Mouse (Mus musculus): ENCODE measurements around the gene Arhgef3. TPM values are rescaled to one million over a fixed set of nuclear protein-coding genes. Genes with fewer than 3 reads are reported as not detected.
"Not testable (repeated sequence)": the region's sequence is repeated elsewhere in the genome, so short reads cannot be mapped to it uniquely, and the experiment has no call there.

Arhgef3 gene
- polyA plus RNA-seq, 1 experiment from 2014 or later, result 26.6 TPM

- no peak for ATAC-seq (ENCODE audit: insufficient number of reproducible peaks, insufficient read depth, low FRiP score, low TSS enrichment, low read depth)
- no peaks in the 10 kb centered on the region for H3K9me3 ChIP-seq
- H3K4me2 ChIP-seq, result no peak overlapping the region
- no peak overlapping the region for H3K27ac ChIP-seq
- H3K36me3 ChIP-seq, result no peaks in the 10 kb centered on the region
- H3K9ac ChIP-seq (replicated peaks), result no peak overlapping the region
- peaks cover 2% of the 10 kb centered on the region; the same call in 1 of the 2 replicates for H3K4me1 ChIP-seq (replicated peaks)
- H3K4me3 ChIP-seq (replicated peaks), result no peak overlapping the region
- H3K27me3 ChIP-seq, result no peaks in the 10 kb centered on the region
- WGBS, result 85% methylated on average over 8 of the region's 8 CpGs
These were observed 82.3 kb downstream of the Arhgef3 start for GRCm38 (mm10) chr14:27196980-27197379.

GRCm38 (mm10) chr14:27198490-27199089, 83.9 kb downstream of the Arhgef3 start:
- 90% methylated on average over 5 of the region's 5 CpGs for whole genome bisulfite sequencing
- no peaks in the 10 kb centered on the region for H3K27me3 ChIP-seq
- no peak overlapping the region for H3K9ac ChIP-seq (replicated peaks)
- no peak for ATAC-seq (ENCODE audit: insufficient number of reproducible peaks, insufficient read depth, low FRiP score, low TSS enrichment, low read depth)
- no peak overlapping the region for H3K4me3 ChIP-seq (replicated peaks)
- no peak overlapping the region for H3K4me2 ChIP-seq
- peaks cover 6% of the 10 kb centered on the region; the same call in 1 of the 2 replicates for H3K4me1 ChIP-seq (replicated peaks)
- H3K27ac ChIP-seq, result no peak overlapping the region
- H3K36me3 ChIP-seq, result no peaks in the 10 kb centered on the region
- H3K9me3 ChIP-seq, result no peaks in the 10 kb centered on the region

GRCm38 (mm10) chr14:27199119-27199518, 84.4 kb downstream of the Arhgef3 start:
- Histone ChIP-seq H3K36me3 (no peaks in the 10 kb centered on the region), H3K4me2 (no peak overlapping the region), H3K4me1 (replicated peaks) (peaks cover 6% of the 10 kb centered on the region; the same call in 1 of the 2 replicates), H3K9me3 (no peaks in the 10 kb centered on the region), H3K27me3 (no peaks in the 10 kb centered on the region), H3K9ac (replicated peaks) (no peak overlapping the region), H3K27ac (no peak overlapping the region), H3K4me3 (replicated peaks) (no peak overlapping the region)
- WGBS, result 84% methylated on average over 3 of the region's 3 CpGs
- ATAC-seq (ENCODE audit: insufficient number of reproducible peaks, insufficient read depth, low FRiP score, low TSS enrichment, low read depth), result no peak

GRCm38 (mm10) chr14:27199870-27200269, 85.2 kb downstream of the Arhgef3 start:
- H3K4me3 ChIP-seq (replicated peaks), result no peak overlapping the region
- H3K4me1 ChIP-seq (replicated peaks), result peaks cover 6% of the 10 kb centered on the region; the same call in 1 of the 2 replicates
- no peaks in the 10 kb centered on the region for H3K9me3 ChIP-seq
- no peak overlapping the region for H3K9ac ChIP-seq (replicated peaks)
- H3K4me2 ChIP-seq, result no peak overlapping the region
- no peaks in the 10 kb centered on the region for H3K27me3 ChIP-seq
- H3K36me3 ChIP-seq, result no peaks in the 10 kb centered on the region
- 94% methylated on average over 11 of the region's 11 CpGs for WGBS
- no peak for ATAC-seq (ENCODE audit: insufficient number of reproducible peaks, insufficient read depth, low FRiP score, low TSS enrichment, low read depth)
- H3K27ac ChIP-seq, result no peak overlapping the region

GRCm38 (mm10) chr14:27200743-27201576, 86.3 kb downstream of the Arhgef3 start:
- peaks cover 6% of the 10 kb centered on the region; the same call in 1 of the 2 replicates for H3K4me1 ChIP-seq (replicated peaks)
- WGBS, result 45% methylated on average over 12 of the region's 12 CpGs
- no peak overlapping the region for H3K4me3 ChIP-seq (replicated peaks)
- ATAC-seq (ENCODE audit: insufficient number of reproducible peaks, insufficient read depth, low FRiP score, low TSS enrichment, low read depth), result no peak
- no peaks in the 10 kb centered on the region for H3K9me3 ChIP-seq
- no peaks in the 10 kb centered on the region for H3K36me3 ChIP-seq
- no peak overlapping the region for H3K9ac ChIP-seq (replicated peaks)
- H3K4me2 ChIP-seq, result no peak overlapping the region
- no peaks in the 10 kb centered on the region for H3K27me3 ChIP-seq
- no peak overlapping the region for H3K27ac ChIP-seq

GRCm38 (mm10) chr14:27201824-27202223, 87.1 kb downstream of the Arhgef3 start:
- Histone ChIP-seq H3K27me3 (no peaks in the 10 kb centered on the region), H3K36me3 (no peaks in the 10 kb centered on the region), H3K4me1 (replicated peaks) (peaks cover 6% of the 10 kb centered on the region; the same call in 1 of the 2 replicates), H3K4me3 (replicated peaks) (no peak overlapping the region), H3K4me2 (no peak overlapping the region), H3K27ac (no peak overlapping the region), H3K9ac (replicated peaks) (no peak overlapping the region), H3K9me3 (no peaks in the 10 kb centered on the region)
- no peak for ATAC-seq (ENCODE audit: insufficient number of reproducible peaks, insufficient read depth, low FRiP score, low TSS enrichment, low read depth)
- 12% methylated on average over 5 of the region's 5 CpGs for WGBS

- no peak overlapping the region for H3K4me2 ChIP-seq
- no peak overlapping the region for H3K27ac ChIP-seq
- H3K9ac ChIP-seq (replicated peaks), result no peak overlapping the region
- H3K9me3 ChIP-seq, result no peaks in the 10 kb centered on the region
- WGBS, result 87% methylated on average over 2 of the region's 2 CpGs
- no peak overlapping the region for H3K4me3 ChIP-seq (replicated peaks)
- H3K27me3 ChIP-seq, result no peaks in the 10 kb centered on the region
- ATAC-seq (ENCODE audit: insufficient number of reproducible peaks, insufficient read depth, low FRiP score, low TSS enrichment, low read depth), result no peak
- peaks cover 6% of the 10 kb centered on the region; the same call in 1 of the 2 replicates for H3K4me1 ChIP-seq (replicated peaks)
- no peaks in the 10 kb centered on the region for H3K36me3 ChIP-seq
These were observed 90.0 kb downstream of the Arhgef3 start for GRCm38 (mm10) chr14:27204704-27205103.

- no peak overlapping the region for H3K9ac ChIP-seq (replicated peaks)
- no peak overlapping the region for H3K4me3 ChIP-seq (replicated peaks)
- H3K36me3 ChIP-seq, result no peaks in the 10 kb centered on the region
- H3K9me3 ChIP-seq, result no peaks in the 10 kb centered on the region
- no peak for ATAC-seq (ENCODE audit: insufficient number of reproducible peaks, insufficient read depth, low FRiP score, low TSS enrichment, low read depth)
- no peak overlapping the region for H3K4me2 ChIP-seq
- H3K27ac ChIP-seq, result no peak overlapping the region
- H3K27me3 ChIP-seq, result no peaks in the 10 kb centered on the region
- H3K4me1 ChIP-seq (replicated peaks), result peaks cover 3% of the 10 kb centered on the region; the same call in 1 of the 2 replicates
These were observed 91.7 kb downstream of the Arhgef3 start for GRCm38 (mm10) chr14:27206443-27206842.

GRCm38 (mm10) chr14:27209542-27209941, 94.8 kb downstream of the Arhgef3 start:
- no peaks in the 10 kb centered on the region for H3K27me3 ChIP-seq
- 91% methylated on average over 4 of the region's 4 CpGs for WGBS
- H3K4me2 ChIP-seq, result no peak overlapping the region
- H3K9ac ChIP-seq (replicated peaks), result no peak overlapping the region
- no peaks in the 10 kb centered on the region for H3K4me1 ChIP-seq (replicated peaks)
- H3K36me3 ChIP-seq, result no peaks in the 10 kb centered on the region
- H3K9me3 ChIP-seq, result no peaks in the 10 kb centered on the region
- H3K4me3 ChIP-seq (replicated peaks), result no peak overlapping the region
- H3K27ac ChIP-seq, result no peak overlapping the region
- no peak for ATAC-seq (ENCODE audit: insufficient number of reproducible peaks, insufficient read depth, low FRiP score, low TSS enrichment, low read depth)

- not testable (repeated sequence) for H3K4me1 ChIP-seq (replicated peaks); H3K9me3 ChIP-seq; H3K27me3 ChIP-seq; H3K36me3 ChIP-seq; H3K4me3 ChIP-seq (replicated peaks); ATAC-seq (ENCODE audit: insufficient number of reproducible peaks, insufficient read depth, low FRiP score, low TSS enrichment, low read depth); H3K4me2 ChIP-seq; H3K27ac ChIP-seq; H3K9ac ChIP-seq (replicated peaks)
- 57% methylated on average over 9 of the region's 9 CpGs for WGBS
These were observed 96.1 kb downstream of the Arhgef3 start for GRCm38 (mm10) chr14:27210801-27211200.

GRCm38 (mm10) chr14:27211743-27212445, 97.2 kb downstream of the Arhgef3 start:
- no peaks in the 10 kb centered on the region for H3K36me3 ChIP-seq
- H3K27ac ChIP-seq, result no peak overlapping the region
- no peak for ATAC-seq (ENCODE audit: insufficient number of reproducible peaks, insufficient read depth, low FRiP score, low TSS enrichment, low read depth)
- no peaks in the 10 kb centered on the region for H3K27me3 ChIP-seq
- H3K9ac ChIP-seq (replicated peaks), result no peak overlapping the region
- H3K4me2 ChIP-seq, result no peak overlapping the region
- H3K4me1 ChIP-seq (replicated peaks), result no peaks in the 10 kb centered on the region
- no peaks in the 10 kb centered on the region for H3K9me3 ChIP-seq
- no peak overlapping the region for H3K4me3 ChIP-seq (replicated peaks)
- WGBS, result 92% methylated on average over 2 of the region's 2 CpGs

Measured in limb, embryonic 12.5 days (tissue).